Mouse (Mus musculus) liver, embryonic 13.5 days (tissue): ENCODE data around the gene Tmem252. TPM values are rescaled to one million over a fixed set of nuclear protein-coding genes. Genes with fewer than 3 reads are reported as not detected.
"Not testable (repeated sequence)": the region's sequence is repeated elsewhere in the genome, so short reads cannot be mapped to it uniquely, and the experiment has no call there.

Source experiments
- ATAC-seq: fragments of 200-750 bp; cut with Nextera tagmentation; 2 replicates; pipeline ENCODE4 v1.8.0; 2017; ENCODE audit warnings: low read depth, mild to moderate bottlenecking, moderate number of reproducible peaks, moderate library complexity
- DNase-seq: peaks from one replicate; pipeline ENCODE4 v3.0.0; 2022
- H3K27ac ChIP-seq: fragments of 300-500 bp; sonication (generic); 2 replicates; pipeline ENCODE4 v1.5.1; 2015; ENCODE audit warnings: moderate library complexity, mild to moderate bottlenecking, inconsistent platforms
- H3K27me3 ChIP-seq: fragments of 300-500 bp; sonication (generic); 2 replicates; pipeline ENCODE4 v1.6.1; 2015; ENCODE audit warnings: mild to moderate bottlenecking, inconsistent platforms
- H3K36me3 ChIP-seq: fragments of 300-500 bp; sonication (generic); 2 replicates; pipeline ENCODE4 v1.6.1; 2015; ENCODE audit warnings: mild to moderate bottlenecking, inconsistent platforms
- H3K4me1 ChIP-seq: fragments of 300-500 bp; sonication (generic); replicated peaks from 2 replicates; pipeline ENCODE4 v1.6.1; 2015; ENCODE audit warnings: inconsistent platforms
- H3K4me2 ChIP-seq: fragments of 300-500 bp; sonication (generic); 2 replicates; pipeline ENCODE4 v1.6.1; 2015; ENCODE audit warnings: inconsistent platforms, mild to moderate bottlenecking, moderate library complexity
- H3K4me3 ChIP-seq: fragments of 300-500 bp; sonication (generic); replicated peaks from 2 replicates; pipeline ENCODE4 v1.5.1; 2015; ENCODE audit warnings: mild to moderate bottlenecking, inconsistent platforms
- H3K9ac ChIP-seq: fragments of 300-500 bp; sonication (generic); 2 replicates; pipeline ENCODE4 v1.6.1; 2015; ENCODE audit warnings: mild to moderate bottlenecking, inconsistent platforms
- H3K9me3 ChIP-seq: fragments of 300-500 bp; sonication (generic); replicated peaks from 2 replicates; pipeline ENCODE4 v1.6.1; 2016; ENCODE audit warnings: inconsistent platforms
- WGBS: fragments of 180-500 bp; shearing (Covaris S2); methylation state at CpG from one replicate; pipeline ENCODE4 v1.1.7; 2015; ENCODE audit not compliant: insufficient replicate concordance; 5-methylcytosine and 5-hydroxymethylcytosine counted together
- polyA plus RNA-seq: library from polyadenylated mRNA; unstranded; fragments of >200 nt; fragmentation: Nextera tagmentation; extraction: Ambion mirVana; gene quantifications from 2 replicates; pipeline ENCODE4 v1.2.1, GENCODE M21; 2015

The Tmem252 gene
- polyA plus RNA-seq, 1 experiment from 2014 or later: 0.18 TPM

DNA sequence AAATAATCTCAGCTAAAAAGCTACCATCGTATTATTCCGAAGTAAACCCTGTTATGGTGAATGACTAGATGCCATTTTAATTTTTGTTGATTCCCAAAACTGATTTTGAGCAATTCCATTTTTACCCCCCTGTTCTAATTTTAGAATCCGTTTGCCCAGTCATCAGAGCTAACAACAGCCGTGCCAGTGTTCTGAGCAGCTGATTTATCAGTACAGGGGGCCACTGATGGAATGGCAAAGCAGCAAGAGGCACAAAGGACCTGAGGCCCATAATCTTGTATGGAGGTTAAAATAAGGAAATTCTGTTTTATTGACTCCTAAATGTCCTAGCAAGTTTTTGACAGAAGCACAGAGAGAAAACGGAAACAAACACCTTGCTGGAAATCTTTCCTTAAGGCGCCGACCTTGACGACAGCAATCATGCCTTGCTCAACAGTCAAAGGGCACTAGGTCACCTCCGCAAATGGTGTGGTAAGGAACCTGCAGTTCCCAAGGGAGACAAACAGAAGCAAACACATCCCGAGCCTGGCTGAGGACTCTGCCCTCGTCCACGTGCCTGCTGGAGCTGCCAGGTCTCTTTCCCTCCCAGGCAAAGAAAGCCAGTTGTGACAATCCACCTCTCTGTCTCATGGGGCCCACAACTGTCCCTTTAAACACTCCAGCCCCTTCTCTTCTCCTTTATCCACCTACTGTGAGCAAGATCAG lies 9.4 kb downstream of the Tmem252 start:
- Histone ChIP-seq H3K4me2 (no peak overlapping the region), H3K4me3 (no peak overlapping the region), H3K4me1 (no peaks in the 10 kb centered on the region; the same call in 1 of the 2 replicates), H3K9ac (no peak overlapping the region), H3K27ac (no peak overlapping the region), H3K9me3 (no peaks in the 10 kb centered on the region), H3K27me3 (no peaks in the 10 kb centered on the region), H3K36me3 (no peaks in the 10 kb centered on the region)
- 45% methylated on average over 12 of the region's 12 CpGs for WGBS
- ATAC-seq (no peak), DNase-seq (no peak)

DNA sequence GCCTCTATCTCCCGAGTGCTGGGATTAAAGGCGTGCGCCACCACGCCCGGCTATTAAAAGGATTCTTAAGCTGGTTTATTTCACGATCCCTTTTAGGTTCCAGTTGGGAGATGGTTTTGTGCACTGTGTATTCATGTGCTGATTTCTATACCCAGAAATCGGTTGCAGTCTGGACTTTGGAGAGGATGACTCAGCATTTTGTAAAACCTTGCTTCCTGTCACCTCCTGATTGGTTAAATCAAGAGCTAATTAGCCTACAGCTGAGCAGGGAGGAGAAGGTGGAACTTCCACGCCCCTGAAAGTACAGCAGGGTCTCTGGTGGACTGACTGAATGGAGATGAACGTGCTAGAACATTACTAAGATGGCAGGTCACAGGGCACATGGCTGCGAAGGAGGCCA lies 12.6 kb downstream of the Tmem252 start:
- no peak overlapping the region for H3K9ac ChIP-seq
- no peak for DNase-seq
- no peak overlapping the region for H3K4me2 ChIP-seq
- H3K4me3 ChIP-seq: no peak overlapping the region
- no peak for ATAC-seq
- 67% methylated on average over 10 of the region's 10 CpGs for WGBS
- no peaks in the 10 kb centered on the region; the same call in 1 of the 2 replicates for H3K4me1 ChIP-seq
- no peak overlapping the region for H3K27ac ChIP-seq
- no peaks in the 10 kb centered on the region for H3K27me3 ChIP-seq
- H3K36me3 ChIP-seq: no peaks in the 10 kb centered on the region
- no peaks in the 10 kb centered on the region for H3K9me3 ChIP-seq

DNA sequence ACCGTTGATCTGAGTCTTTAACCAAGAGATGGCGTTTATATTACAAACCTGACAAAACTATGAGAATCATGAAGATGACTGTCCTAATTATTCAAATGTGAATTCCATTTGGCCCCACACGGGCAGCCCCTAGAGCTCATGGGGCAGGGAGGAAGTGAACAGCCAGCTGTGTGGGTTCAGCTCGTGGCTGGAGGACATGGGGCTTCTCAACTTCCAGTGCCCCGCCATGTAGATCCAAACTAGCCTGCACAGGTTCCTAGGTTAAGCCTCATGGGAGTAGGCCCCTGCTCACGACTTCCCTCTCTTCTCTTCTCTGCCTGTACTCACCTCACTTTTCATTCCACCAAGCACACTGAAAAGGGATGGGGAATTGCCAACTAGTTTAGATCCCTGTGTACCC lies 14.5 kb downstream of the Tmem252 start:
- Histone ChIP-seq H3K36me3 (no peaks in the 10 kb centered on the region), H3K27me3 (no peaks in the 10 kb centered on the region), H3K27ac (no peak overlapping the region), H3K4me3 (no peak overlapping the region), H3K4me2 (no peak overlapping the region), H3K9ac (no peak overlapping the region), H3K4me1 (no peaks in the 10 kb centered on the region; the same call in 1 of the 2 replicates), H3K9me3 (no peaks in the 10 kb centered on the region)
- DNase-seq (no peak), ATAC-seq (no peak)
- 46% methylated on average over 6 of the region's 6 CpGs for WGBS

DNA sequence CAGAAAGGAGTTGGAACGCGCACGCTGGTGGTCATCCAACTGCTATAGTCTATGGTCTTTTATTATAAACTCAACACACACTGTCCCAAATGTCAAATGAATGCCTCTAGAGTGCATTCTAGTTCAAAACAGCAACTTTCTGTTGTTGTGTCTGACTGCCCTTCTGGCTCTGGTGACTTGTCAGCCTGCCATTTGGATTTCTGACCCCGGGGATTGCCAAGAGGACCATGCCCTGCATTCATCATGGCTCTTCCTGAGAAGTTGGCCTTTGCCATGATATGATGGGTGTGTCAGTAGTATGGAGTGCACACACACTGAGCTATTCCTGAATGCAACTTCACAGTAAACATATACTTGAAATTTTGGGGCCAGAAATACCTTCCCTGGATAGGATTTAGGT lies 15.7 kb downstream of the Tmem252 start:
- WGBS: 81% methylated on average over 4 of the region's 4 CpGs
- no peak for ATAC-seq
- H3K9ac ChIP-seq: no peak overlapping the region
- no peaks in the 10 kb centered on the region for H3K9me3 ChIP-seq
- H3K36me3 ChIP-seq: no peaks in the 10 kb centered on the region
- H3K4me3 ChIP-seq: no peak overlapping the region
- H3K27me3 ChIP-seq: no peaks in the 10 kb centered on the region
- no peak for DNase-seq
- no peak overlapping the region for H3K4me2 ChIP-seq
- H3K4me1 ChIP-seq: no peaks in the 10 kb centered on the region
- no peak overlapping the region for H3K27ac ChIP-seq

DNA sequence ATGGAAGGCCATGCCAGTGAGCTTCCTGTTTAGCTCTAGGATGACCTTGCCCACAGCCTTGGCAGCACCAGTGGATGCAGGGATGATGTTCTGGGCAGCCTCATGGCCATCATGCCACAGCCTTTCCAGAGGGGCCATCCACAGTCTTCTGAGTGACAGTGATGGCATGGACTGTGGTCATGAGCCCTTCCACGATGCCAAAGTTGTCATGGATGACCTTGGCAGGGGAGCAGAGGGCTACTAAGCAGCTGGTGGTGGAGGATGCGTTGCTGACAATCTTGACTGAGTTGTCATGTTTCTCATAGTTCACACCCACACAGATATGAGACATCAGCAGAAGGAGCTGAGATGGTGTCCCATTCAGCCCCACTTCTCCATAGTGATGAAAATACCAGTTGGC lies 18.9 kb downstream of the Tmem252 start:
- Histone ChIP-seq H3K27me3 (no peaks in the 10 kb centered on the region), H3K4me1 (no peaks in the 10 kb centered on the region), H3K9me3 (no peaks in the 10 kb centered on the region), H3K9ac (no peak overlapping the region), H3K4me2 (no peak overlapping the region), H3K27ac (no peak overlapping the region), H3K36me3 (no peaks in the 10 kb centered on the region), H3K4me3 (no peak overlapping the region)
- ATAC-seq (no peak), DNase-seq (no peak)
- WGBS: 70% methylated on average over 2 of the region's 2 CpGs

DNA sequence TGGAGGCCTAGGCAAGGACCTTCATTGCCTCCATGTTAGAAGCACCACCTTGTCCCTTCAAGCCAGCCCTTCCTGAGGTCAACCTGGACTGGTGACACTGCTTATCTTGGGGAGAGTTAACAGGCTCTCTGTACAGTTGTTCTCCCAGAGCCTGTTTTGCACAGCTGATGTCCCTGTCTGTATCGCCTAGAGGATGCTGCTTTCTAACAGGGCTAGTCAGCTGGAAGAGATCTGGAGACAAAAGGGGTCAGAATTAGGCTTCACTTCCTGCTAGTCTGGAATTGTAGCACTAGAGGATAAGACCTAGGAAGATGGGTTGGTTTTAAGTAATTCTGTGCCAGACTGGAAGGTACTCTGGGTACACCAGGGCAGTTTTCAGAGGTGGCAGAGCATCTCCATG lies 24.1 kb downstream of the Tmem252 start:
- H3K4me1 ChIP-seq: no peaks in the 10 kb centered on the region
- no peaks in the 10 kb centered on the region for H3K36me3 ChIP-seq
- no peak for DNase-seq
- H3K4me2 ChIP-seq: no peak overlapping the region
- ATAC-seq: no peak
- H3K4me3 ChIP-seq: no peak overlapping the region
- H3K27ac ChIP-seq: no peak overlapping the region
- 53% methylated on average over 1 of the region's 1 CpGs for WGBS
- H3K9me3 ChIP-seq: no peaks in the 10 kb centered on the region
- H3K27me3 ChIP-seq: no peaks in the 10 kb centered on the region
- H3K9ac ChIP-seq: no peak overlapping the region

DNA sequence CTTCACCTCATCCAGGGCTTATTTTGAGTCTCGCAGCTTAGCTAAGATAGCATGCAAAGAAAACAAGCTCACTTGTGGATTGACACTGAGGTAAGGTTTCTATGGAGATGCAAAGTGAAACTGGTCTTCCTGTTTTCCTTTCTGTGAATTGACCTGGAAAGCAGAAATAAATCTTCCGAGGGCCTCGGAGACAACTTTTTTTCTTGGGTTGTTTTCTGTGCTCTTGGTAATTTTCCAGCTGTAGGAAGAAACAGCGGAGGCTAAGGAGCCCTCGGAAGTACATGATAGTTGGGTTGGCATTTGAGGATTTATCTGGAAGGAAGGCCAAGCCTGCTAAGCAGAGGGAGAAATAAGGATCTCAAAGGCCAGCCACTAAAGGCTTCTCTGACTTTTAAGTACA lies 24.8 kb downstream of the Tmem252 start:
- Histone ChIP-seq H3K9me3 (no peaks in the 10 kb centered on the region), H3K4me1 (no peaks in the 10 kb centered on the region), H3K4me2 (no peak overlapping the region), H3K4me3 (no peak overlapping the region), H3K36me3 (no peaks in the 10 kb centered on the region), H3K9ac (no peak overlapping the region), H3K27ac (no peak overlapping the region), H3K27me3 (no peaks in the 10 kb centered on the region)
- ATAC-seq (no peak), DNase-seq (no peak)
- WGBS: 48% methylated on average over 5 of the region's 5 CpGs

DNA sequence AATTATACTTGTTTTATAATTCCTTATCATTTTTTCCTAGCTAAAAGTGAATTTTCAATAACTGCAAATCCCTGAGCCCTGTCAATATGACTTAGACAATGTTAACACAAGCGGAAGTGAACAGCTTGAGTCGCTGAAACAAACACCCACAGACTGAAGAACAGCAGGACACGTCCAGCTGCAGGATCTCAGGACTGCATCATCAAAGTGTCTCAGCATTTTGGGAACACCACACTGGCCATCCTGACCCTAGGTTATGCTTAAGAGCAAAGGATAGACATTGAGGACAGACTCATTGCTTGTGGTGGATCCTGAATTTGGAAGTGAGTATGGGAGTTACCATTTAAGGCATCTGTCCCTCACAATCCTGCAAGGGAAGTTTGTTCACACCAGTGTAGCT lies 25.4 kb downstream of the Tmem252 start:
- Histone ChIP-seq H3K27ac (no peak overlapping the region), H3K4me2 (no peak overlapping the region), H3K9ac (no peak overlapping the region), H3K9me3 (no peaks in the 10 kb centered on the region), H3K4me3 (no peak overlapping the region), H3K4me1 (no peaks in the 10 kb centered on the region), H3K36me3 (no peaks in the 10 kb centered on the region), H3K27me3 (no peaks in the 10 kb centered on the region)
- DNase-seq (no peak), ATAC-seq (no peak)
- 62% methylated on average over 3 of the region's 3 CpGs for WGBS

DNA sequence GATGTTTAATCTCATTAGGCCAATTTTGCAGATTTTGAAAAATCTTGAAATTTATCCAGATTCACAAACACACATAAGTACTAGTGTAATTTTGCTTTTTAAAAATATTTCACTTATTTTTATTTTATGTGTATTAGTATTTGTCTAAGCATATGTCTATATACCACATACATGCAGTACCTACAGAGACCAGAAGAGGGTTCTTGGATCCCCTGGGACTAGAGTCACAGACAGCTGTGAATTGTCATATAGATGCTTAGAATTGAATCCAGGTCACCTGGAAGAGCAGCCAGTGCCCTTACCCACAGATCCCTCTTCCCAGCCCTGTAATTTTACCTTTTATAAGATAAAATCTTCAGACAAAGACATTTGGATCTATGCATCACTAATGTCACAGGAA lies 26.1 kb downstream of the Tmem252 start:
- H3K27me3 ChIP-seq: no peaks in the 10 kb centered on the region
- H3K27ac ChIP-seq: no peak overlapping the region
- no peaks in the 10 kb centered on the region for H3K4me1 ChIP-seq
- no peaks in the 10 kb centered on the region for H3K36me3 ChIP-seq
- H3K4me3 ChIP-seq: no peak overlapping the region
- no peaks in the 10 kb centered on the region for H3K9me3 ChIP-seq
- DNase-seq (no peak), ATAC-seq (no peak)
- H3K4me2 ChIP-seq: no peak overlapping the region
- no peak overlapping the region for H3K9ac ChIP-seq

DNA sequence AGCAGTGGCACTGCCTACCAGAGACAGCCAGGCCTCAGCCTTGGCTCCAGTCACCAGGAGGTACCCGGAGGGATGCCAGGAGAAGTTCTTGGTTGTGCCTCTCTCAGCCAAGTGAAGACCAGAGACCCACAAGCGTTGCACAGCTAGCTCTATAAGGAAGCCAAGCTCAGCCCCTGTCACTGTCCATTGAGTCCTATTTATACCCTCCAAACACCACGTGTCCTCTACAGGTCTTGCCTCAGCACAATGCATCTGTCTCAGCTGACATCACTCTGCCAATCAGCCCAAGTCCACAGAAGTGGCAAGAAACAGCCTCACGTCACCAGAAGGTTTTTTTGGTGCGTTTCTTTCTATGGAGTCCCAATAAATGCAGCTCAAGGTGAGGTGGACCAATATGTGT lies 26.9 kb downstream of the Tmem252 start:
- Histone ChIP-seq H3K27me3 (no peaks in the 10 kb centered on the region), H3K4me2 (no peak overlapping the region), H3K4me1 (no peaks in the 10 kb centered on the region), H3K27ac (no peak overlapping the region), H3K9me3 (no peaks in the 10 kb centered on the region), H3K36me3 (no peaks in the 10 kb centered on the region), H3K9ac (no peak overlapping the region), H3K4me3 (no peak overlapping the region)
- WGBS: 58% methylated on average over 5 of the region's 5 CpGs
- ATAC-seq (no peak), DNase-seq (no peak)

DNA sequence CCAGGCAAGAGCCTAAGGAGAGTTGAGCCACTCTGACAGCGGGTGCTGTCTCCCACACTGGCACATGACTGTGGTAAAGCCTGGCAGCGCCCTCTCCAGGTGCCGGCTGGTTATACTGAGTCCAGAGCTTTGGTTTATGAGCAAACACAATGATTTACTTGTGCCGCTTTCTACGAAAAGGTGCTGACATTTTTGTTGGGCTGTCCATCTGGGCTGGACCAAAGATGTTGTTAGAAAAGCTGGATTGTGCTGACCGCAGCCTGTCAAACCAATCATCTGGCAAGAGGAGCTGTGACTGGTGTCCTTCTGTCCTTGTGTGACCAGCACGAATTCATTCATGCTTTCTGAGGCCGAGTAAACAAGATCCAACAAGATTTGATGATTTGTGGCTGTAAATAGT lies 27.9 kb downstream of the Tmem252 start:
- Histone ChIP-seq H3K36me3 (no peaks in the 10 kb centered on the region), H3K27ac (no peak overlapping the region), H3K4me3 (no peak overlapping the region), H3K4me2 (no peak overlapping the region), H3K27me3 (no peaks in the 10 kb centered on the region), H3K4me1 (no peaks in the 10 kb centered on the region), H3K9me3 (no peaks in the 10 kb centered on the region), H3K9ac (no peak overlapping the region)
- ATAC-seq (no peak), DNase-seq (no peak)
- 60% methylated on average over 8 of the region's 8 CpGs for WGBS

DNA sequence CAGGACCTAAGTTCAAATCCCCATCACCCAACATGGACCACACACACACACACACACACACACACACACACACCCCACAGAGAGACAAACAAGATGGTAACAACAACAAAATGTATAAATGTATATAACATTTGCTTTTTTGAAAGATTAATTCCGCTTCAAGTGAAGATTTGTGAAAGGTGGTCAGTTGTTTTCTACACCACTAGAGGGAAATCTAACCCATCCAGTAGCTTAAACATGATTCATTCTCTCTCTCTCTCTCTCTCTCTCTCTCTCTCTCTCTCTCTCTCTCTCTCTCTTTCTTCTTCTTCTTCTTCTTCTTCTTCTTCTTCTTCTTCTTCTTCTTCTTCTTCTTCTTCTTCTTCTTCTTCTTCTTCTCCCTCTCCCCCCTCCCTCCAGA lies 29.4 kb downstream of the Tmem252 start:
- not testable (repeated sequence) for H3K4me3 ChIP-seq, H3K4me1 ChIP-seq, H3K27me3 ChIP-seq, H3K9me3 ChIP-seq, ATAC-seq, H3K4me2 ChIP-seq, H3K36me3 ChIP-seq, H3K9ac ChIP-seq, DNase-seq, H3K27ac ChIP-seq
- 48% methylated on average over 1 of the region's 1 CpGs for WGBS
